Mouse (Mus musculus) heart, embryonic 14.5 days (tissue): ENCODE results near the gene Uspl1. TPM values are rescaled to one million over a fixed set of nuclear protein-coding genes. Genes with fewer than 3 reads are reported as not detected.
"Not testable (repeated sequence)": the region's sequence is repeated elsewhere in the genome, so short reads cannot be mapped to it uniquely, and the experiment has no call there.

ENCODE experiments used
- ATAC-seq: fragments of 200-750 bp; cut with Nextera tagmentation; 2 replicates; pipeline ENCODE4 v1.8.0; 2017; ENCODE audit warnings: low read depth, moderate TSS enrichment; ENCODE audit not compliant: insufficient number of reproducible peaks, insufficient read depth, low FRiP score
- H3K27ac ChIP-seq, 2 experiments: fragments of 200-500 bp in 1 of 2; fragments of 300-500 bp in 1 of 2; sonication (generic) in 1 of 2; replicated peaks in 1 of 2; 2 replicates each; pipeline ENCODE4 v1.5.1; 2012 to 2014; ENCODE audit warnings: low read depth in 2 of 2, low read length in 2 of 2, control low read depth in 1 of 2, mild to moderate bottlenecking in 1 of 2, mixed read lengths in 1 of 2; ENCODE audit not compliant: control insufficient read depth in 1 of 2, insufficient read depth in 1 of 2
- H3K27me3 ChIP-seq: fragments of 300-500 bp; sonication (generic); 2 replicates; pipeline ENCODE4 v1.6.1; 2014; ENCODE audit warnings: mild to moderate bottlenecking, low read length, control low read depth; ENCODE audit not compliant: control insufficient read depth, insufficient read depth
- H3K36me3 ChIP-seq: fragments of 300-500 bp; sonication (generic); 2 replicates; pipeline ENCODE4 v1.6.1; 2014; ENCODE audit warnings: mild to moderate bottlenecking, control low read depth, low read length, mixed read lengths; ENCODE audit not compliant: control insufficient read depth, insufficient read depth
- H3K4me1 ChIP-seq, 2 experiments: fragments of 200-500 bp in 1 of 2; fragments of 300-500 bp in 1 of 2; sonication (generic) in 1 of 2; 2 replicates each; pipeline ENCODE4 v1.6.1; 2012 to 2014; ENCODE audit warnings: low read length in 2 of 2, control low read depth in 1 of 2, mixed read lengths in 1 of 2; ENCODE audit not compliant: control insufficient read depth in 2 of 2, insufficient read depth in 2 of 2
- H3K4me2 ChIP-seq: fragments of 300-500 bp; sonication (generic); 2 replicates; pipeline ENCODE4 v1.6.1; 2014; ENCODE audit warnings: mild to moderate bottlenecking, low read length
- H3K4me3 ChIP-seq, 2 experiments: fragments of 200-500 bp in 1 of 2; fragments of 300-500 bp in 1 of 2; sonication (generic) in 1 of 2; 2 replicates each; pipeline ENCODE4 v1.5.1; 2012 to 2014; ENCODE audit warnings: low read length in 2 of 2, mild to moderate bottlenecking in 2 of 2, control low read depth in 1 of 2, low read depth in 1 of 2, moderate library complexity in 1 of 2; ENCODE audit not compliant: control insufficient read depth in 1 of 2, insufficient read depth in 1 of 2
- H3K9ac ChIP-seq: fragments of 300-500 bp; sonication (generic); 2 replicates; pipeline ENCODE4 v1.6.1; 2014; ENCODE audit warnings: mild to moderate bottlenecking, low read length
- H3K9me3 ChIP-seq: fragments of 300-500 bp; sonication (generic); 2 replicates; pipeline ENCODE4 v1.6.1; 2016; ENCODE audit warnings: low read length, control low read depth; ENCODE audit not compliant: control insufficient read depth
- WGBS: fragments of 180-500 bp; shearing (Covaris S2); extraction: QIAGEN DNeasy Blood & Tissue Kit; methylation state at CpG from one replicate; pipeline ENCODE4 v1.1.7; 2014; 5-methylcytosine and 5-hydroxymethylcytosine counted together
- polyA plus RNA-seq: library from polyadenylated mRNA; unstranded; fragments of >200 nt; fragmentation: Nextera tagmentation; extraction: Ambion mirVana; gene quantifications from 2 replicates; pipeline ENCODE4 v1.2.1, GENCODE M21; 2014

Gene Uspl1
- 30.9 and 35.2 TPM in 2 replicates for polyA plus RNA-seq

- H3K4me2 ChIP-seq: peak within 1 kb of the TSS; percentile 78
- peaks cover 0 to 16% of the 10 kb centered on the region in 2 experiments; a peak in 3 of 4 replicates for H3K4me1 ChIP-seq
- H3K4me3 ChIP-seq: peak within 1 kb of the TSS; percentile 71 to 74
- H3K9ac ChIP-seq: peak within 1 kb of the TSS; percentile 94
- H3K36me3 ChIP-seq: peaks cover 17% of the 10 kb centered on the region
- no peaks in the 10 kb centered on the region for H3K27me3 ChIP-seq
- no peaks in the 10 kb centered on the region for H3K9me3 ChIP-seq
- 1% methylated on average over 54 of the region's 59 CpGs for WGBS
- peak; percentile 98 for ATAC-seq
- peak within 1 kb of the TSS; percentile 97 to 99 for H3K27ac ChIP-seq
These were observed at the start of gene Uspl1, which contains the start of gene Hmgb1 for GRCm38 (mm10) chr5:149184104-149184843. TSS of gene Uspl1 (plus strand) at chr5:149184350. TSS of gene Hmgb1 (minus strand) at chr5:149184489.

GRCm38 (mm10) chr5:149134751-149135454 is 49.2 kb upstream of the Uspl1 start:
- Histone ChIP-seq H3K36me3 (no peaks in the 10 kb centered on the region), H3K27me3 (no peaks in the 10 kb centered on the region), H3K4me1 (peaks cover 10 to 32% of the 10 kb centered on the region in 2 experiments), H3K4me2 (peak overlapping the region; percentile 42), H3K9ac (peak overlapping the region; percentile 52; the same call in 1 of the 2 replicates), H3K9me3 (no peaks in the 10 kb centered on the region), H3K27ac (peak overlapping the region; percentile 14 to 20; a peak in 2 of 4 replicates), H3K4me3 (no peak overlapping the region)
- no peak for ATAC-seq
- 35% methylated on average over 10 of the region's 10 CpGs for WGBS

GRCm38 (mm10) chr5:149135455-149136354 is 48.4 kb upstream of the Uspl1 start:
- Histone ChIP-seq H3K27me3 (no peaks in the 10 kb centered on the region), H3K4me3 (no peak overlapping the region), H3K9me3 (no peaks in the 10 kb centered on the region), H3K27ac (peak overlapping the region in 1 of 2 experiments; percentile 14; a peak in 1 of 4 replicates), H3K4me1 (peaks cover 10 to 32% of the 10 kb centered on the region in 2 experiments), H3K4me2 (0 out of 2 replicates have a peak overlapping the region, but pooled peaks have one; percentile 42), H3K9ac (no peak overlapping the region), H3K36me3 (no peaks in the 10 kb centered on the region)
- 77% methylated on average over 10 of the region's 10 CpGs for WGBS
- no peak for ATAC-seq

GRCm38 (mm10) chr5:149136933-149137365 is 47.2 kb upstream of the Uspl1 start:
- no peak overlapping the region for H3K9ac ChIP-seq
- no peaks in the 10 kb centered on the region for H3K9me3 ChIP-seq
- no peak overlapping the region for H3K27ac ChIP-seq
- no peak overlapping the region for H3K4me3 ChIP-seq
- WGBS: 46% methylated on average over 4 of the region's 4 CpGs
- H3K4me2 ChIP-seq: no peak overlapping the region
- H3K27me3 ChIP-seq: no peaks in the 10 kb centered on the region
- H3K4me1 ChIP-seq: peaks cover 10 to 31% of the 10 kb centered on the region in 2 experiments
- no peaks in the 10 kb centered on the region for H3K36me3 ChIP-seq
- no peak for ATAC-seq

- no peaks in the 10 kb centered on the region for H3K9me3 ChIP-seq
These were observed 46.7 kb upstream of the Uspl1 start for GRCm38 (mm10) chr5:149137447-149137846.

GRCm38 (mm10) chr5:149138087-149138486 is 46.1 kb upstream of the Uspl1 start:
- ATAC-seq, H3K4me2 ChIP-seq, H3K9ac ChIP-seq, H3K27me3 ChIP-seq, H3K27ac ChIP-seq, H3K4me3 ChIP-seq, H3K9me3 ChIP-seq, H3K36me3 ChIP-seq: not testable (repeated sequence)
- WGBS: 86% methylated on average over 6 of the region's 6 CpGs
- peaks cover 10 to 28% of the 10 kb centered on the region in 2 experiments for H3K4me1 ChIP-seq

More at GRCm38 (mm10) chr5:149137447-149137846, 46.7 kb upstream of the Uspl1 start:
- peaks cover 10 to 28% of the 10 kb centered on the region in 2 experiments for H3K4me1 ChIP-seq
- H3K4me2 ChIP-seq: no peak overlapping the region
- H3K36me3 ChIP-seq: no peaks in the 10 kb centered on the region
- 34% methylated on average over 3 of the region's 3 CpGs for WGBS
- no peak overlapping the region for H3K27ac ChIP-seq
- H3K4me3 ChIP-seq: no peak overlapping the region
- H3K27me3 ChIP-seq: no peaks in the 10 kb centered on the region
- no peak overlapping the region for H3K9ac ChIP-seq
- no peak for ATAC-seq

- ATAC-seq: no peak
- Histone ChIP-seq H3K4me3 (no peak overlapping the region), H3K9ac (no peak overlapping the region), H3K4me1 (peaks cover 4 to 15% of the 10 kb centered on the region in 2 experiments), H3K4me2 (no peak overlapping the region), H3K36me3 (no peaks in the 10 kb centered on the region), H3K9me3 (no peaks in the 10 kb centered on the region), H3K27me3 (no peaks in the 10 kb centered on the region), H3K27ac (no peak overlapping the region)
- WGBS: 55% methylated on average over 9 of the region's 9 CpGs
These were observed 43.8 kb upstream of the Uspl1 start for GRCm38 (mm10) chr5:149140336-149140735.
